Mouse (Mus musculus) neural tube, embryonic 13.5 days (tissue): ENCODE measurements around the gene Frmd4b. TPM values are rescaled to one million over a fixed set of nuclear protein-coding genes. Genes with fewer than 3 reads are reported as not detected.
"Not testable (repeated sequence)": the region's sequence is repeated elsewhere in the genome, so short reads cannot be mapped to it uniquely, and the experiment has no call there.

ENCODE experiments used
- ATAC-seq: fragments of 200-750 bp; cut with Nextera tagmentation; 2 replicates; pipeline ENCODE4 v1.8.0; 2017; ENCODE audit warnings: low read depth, mild to moderate bottlenecking, moderate TSS enrichment, moderate library complexity
- H3K27ac ChIP-seq: fragments of 300-500 bp; sonication (generic); replicated peaks from 2 replicates; pipeline ENCODE4 v1.5.1; 2015; ENCODE audit warnings: moderate library complexity, mild to moderate bottlenecking, inconsistent platforms
- H3K27me3 ChIP-seq: fragments of 300-500 bp; sonication (generic); 2 replicates; pipeline ENCODE4 v1.6.1; 2015; ENCODE audit warnings: mild to moderate bottlenecking, inconsistent platforms
- H3K36me3 ChIP-seq: fragments of 300-500 bp; sonication (generic); 2 replicates; pipeline ENCODE4 v1.6.1; 2015; ENCODE audit warnings: mild to moderate bottlenecking, inconsistent platforms
- H3K4me1 ChIP-seq: fragments of 300-500 bp; sonication (generic); replicated peaks from 2 replicates; pipeline ENCODE4 v1.6.1; 2015; ENCODE audit warnings: inconsistent platforms
- H3K4me2 ChIP-seq: fragments of 300-500 bp; sonication (generic); 2 replicates; pipeline ENCODE4 v1.6.1; 2015; ENCODE audit warnings: inconsistent platforms, mild to moderate bottlenecking, moderate library complexity
- H3K4me3 ChIP-seq: fragments of 300-500 bp; sonication (generic); 2 replicates; pipeline ENCODE4 v1.5.1; 2015; ENCODE audit warnings: mild to moderate bottlenecking, inconsistent platforms
- H3K9ac ChIP-seq: fragments of 300-500 bp; sonication (generic); 2 replicates; pipeline ENCODE4 v1.6.1; 2015; ENCODE audit warnings: moderate library complexity, mild to moderate bottlenecking, inconsistent platforms
- H3K9me3 ChIP-seq: fragments of 300-500 bp; sonication (generic); 2 replicates; pipeline ENCODE4 v1.6.1; 2016; ENCODE audit warnings: inconsistent platforms
- WGBS: fragments of 180-500 bp; shearing (Covaris S2); methylation state at CpG from one replicate; pipeline ENCODE4 v1.1.7; 2015; 5-methylcytosine and 5-hydroxymethylcytosine counted together
- polyA plus RNA-seq: library from polyadenylated mRNA; unstranded; fragments of >200 nt; fragmentation: Nextera tagmentation; extraction: Ambion mirVana; gene quantifications from 2 replicates; pipeline ENCODE4 v1.2.1, GENCODE M21; 2015

The Frmd4b gene
- polyA plus RNA-seq, 1 experiment from 2014 or later, result 30.9 TPM

GRCm38 (mm10) chr6:97370947-97371346 lies 246.4 kb downstream of the Frmd4b start:
- H3K9ac ChIP-seq, result no peak overlapping the region
- 18% methylated on average over 2 of the region's 2 CpGs for WGBS
- no peaks in the 10 kb centered on the region for H3K27me3 ChIP-seq
- peaks cover 4% of the 10 kb centered on the region; the same call in 1 of the 2 replicates for H3K36me3 ChIP-seq
- 0 out of 2 replicates have a peak overlapping the region, but pooled peaks have one; percentile 28 for H3K27ac ChIP-seq
- no peak overlapping the region for H3K4me3 ChIP-seq
- no peak for ATAC-seq
- no peaks in the 10 kb centered on the region for H3K9me3 ChIP-seq
- H3K4me1 ChIP-seq, result peaks cover 22% of the 10 kb centered on the region
- H3K4me2 ChIP-seq, result no peak overlapping the region

- 22% methylated on average over 1 of the region's 1 CpGs for WGBS
- ATAC-seq, result no peak
- H3K27ac ChIP-seq, result no peak overlapping the region
Measured at GRCm38 (mm10) chr6:97370460-97370859, 246.9 kb downstream of the Frmd4b start.

GRCm38 (mm10) chr6:97363846-97364245 lies 253.5 kb downstream of the Frmd4b start:
- 0 out of 2 replicates have a peak, but pooled peaks cover 4% of the 10 kb centered on the region for H3K9me3 ChIP-seq
- H3K4me2 ChIP-seq, result no peak overlapping the region
- H3K9ac ChIP-seq, result no peak overlapping the region
- no peaks in the 10 kb centered on the region for H3K27me3 ChIP-seq
- no peak overlapping the region for H3K4me3 ChIP-seq
- H3K4me1 ChIP-seq, result peaks cover 19% of the 10 kb centered on the region
- ATAC-seq, result no peak
- H3K36me3 ChIP-seq, result peaks cover 9% of the 10 kb centered on the region
- no peak overlapping the region for H3K27ac ChIP-seq
- WGBS, result 94% methylated on average over 2 of the region's 2 CpGs

More at GRCm38 (mm10) chr6:97370460-97370859, 246.9 kb downstream of the Frmd4b start:
- no peaks in the 10 kb centered on the region for H3K27me3 ChIP-seq
- H3K4me2 ChIP-seq, result no peak overlapping the region
- no peak overlapping the region for H3K9ac ChIP-seq
- no peaks in the 10 kb centered on the region for H3K9me3 ChIP-seq
- H3K36me3 ChIP-seq, result peaks cover 4% of the 10 kb centered on the region; the same call in 1 of the 2 replicates
- no peak overlapping the region for H3K4me3 ChIP-seq
- peaks cover 22% of the 10 kb centered on the region for H3K4me1 ChIP-seq

- H3K4me2 ChIP-seq, H3K36me3 ChIP-seq, H3K4me3 ChIP-seq, H3K9ac ChIP-seq, H3K9me3 ChIP-seq, H3K27me3 ChIP-seq, ATAC-seq, H3K27ac ChIP-seq: not testable (repeated sequence)
- H3K4me1 ChIP-seq, result peaks cover 31% of the 10 kb centered on the region
- WGBS, result 89% methylated on average over 4 of the region's 4 CpGs
Measured at GRCm38 (mm10) chr6:97357606-97358005, 259.7 kb downstream of the Frmd4b start.

GRCm38 (mm10) chr6:97356612-97357011 lies 260.7 kb downstream of the Frmd4b start:
- H3K4me3 ChIP-seq, result no peak overlapping the region
- H3K4me1 ChIP-seq, result peaks cover 37% of the 10 kb centered on the region
- H3K27ac ChIP-seq, result no peak overlapping the region
- H3K9ac ChIP-seq, result no peak overlapping the region
- no peaks in the 10 kb centered on the region for H3K27me3 ChIP-seq
- H3K36me3 ChIP-seq, result peaks cover 5% of the 10 kb centered on the region; the same call in 1 of the 2 replicates
- no peak overlapping the region for H3K4me2 ChIP-seq
- 69% methylated on average over 7 of the region's 7 CpGs for WGBS
- 0 out of 2 replicates have a peak, but pooled peaks cover 3% of the 10 kb centered on the region for H3K9me3 ChIP-seq
- no peak for ATAC-seq

- Histone ChIP-seq H3K9me3 (no peaks in the 10 kb centered on the region), H3K4me3 (no peak overlapping the region), H3K4me2 (0 out of 2 replicates have a peak overlapping the region, but pooled peaks have one; percentile 11), H3K36me3 (0 out of 2 replicates have a peak, but pooled peaks cover 7% of the 10 kb centered on the region), H3K9ac (0 out of 2 replicates have a peak overlapping the region, but pooled peaks have one; percentile 31), H3K27me3 (no peaks in the 10 kb centered on the region), H3K4me1 (peaks cover 42% of the 10 kb centered on the region), H3K27ac (no peak overlapping the region)
- WGBS, result 12% methylated on average over 8 of the region's 8 CpGs
- no peak for ATAC-seq
Measured at GRCm38 (mm10) chr6:97355141-97355540, 262.2 kb downstream of the Frmd4b start.

GRCm38 (mm10) chr6:97353933-97354332 lies 263.4 kb downstream of the Frmd4b start:
- peak; percentile 45; the same call in 1 of the 2 replicates for ATAC-seq
- Histone ChIP-seq H3K9ac (0 out of 2 replicates have a peak overlapping the region, but pooled peaks have one; percentile 26), H3K36me3 (0 out of 2 replicates have a peak, but pooled peaks cover 4% of the 10 kb centered on the region), H3K4me3 (no peak overlapping the region), H3K27me3 (no peaks in the 10 kb centered on the region), H3K4me2 (peak overlapping the region; percentile 27), H3K27ac (no peak overlapping the region), H3K4me1 (peaks cover 52% of the 10 kb centered on the region), H3K9me3 (no peaks in the 10 kb centered on the region)
- 9% methylated on average over 5 of the region's 5 CpGs for WGBS

GRCm38 (mm10) chr6:97353371-97353770 lies 264.0 kb downstream of the Frmd4b start:
- H3K4me3 ChIP-seq, result no peak overlapping the region
- peaks cover 52% of the 10 kb centered on the region for H3K4me1 ChIP-seq
- no peak overlapping the region for H3K27ac ChIP-seq
- no peak for ATAC-seq
- no peaks in the 10 kb centered on the region for H3K9me3 ChIP-seq
- H3K9ac ChIP-seq, result 0 out of 2 replicates have a peak overlapping the region, but pooled peaks have one; percentile 26
- no peaks in the 10 kb centered on the region for H3K27me3 ChIP-seq
- no peak overlapping the region for H3K4me2 ChIP-seq
- 51% methylated on average over 6 of the region's 6 CpGs for WGBS
- H3K36me3 ChIP-seq, result 0 out of 2 replicates have a peak, but pooled peaks cover 4% of the 10 kb centered on the region

GRCm38 (mm10) chr6:97352505-97353154 lies 264.7 kb downstream of the Frmd4b start:
- Histone ChIP-seq H3K36me3 (0 out of 2 replicates have a peak, but pooled peaks cover 4% of the 10 kb centered on the region), H3K4me3 (no peak overlapping the region), H3K27me3 (no peaks in the 10 kb centered on the region), H3K27ac (no peak overlapping the region), H3K9me3 (no peaks in the 10 kb centered on the region), H3K9ac (no peak overlapping the region), H3K4me1 (peaks cover 52% of the 10 kb centered on the region), H3K4me2 (no peak overlapping the region)
- ATAC-seq, result no peak
- 28% methylated on average over 10 of the region's 10 CpGs for whole genome bisulfite sequencing

- no peaks in the 10 kb centered on the region for H3K9me3 ChIP-seq
- H3K9ac ChIP-seq, result no peak overlapping the region
- no peak overlapping the region for H3K27ac ChIP-seq
- no peak overlapping the region for H3K4me3 ChIP-seq
- no peaks in the 10 kb centered on the region for H3K27me3 ChIP-seq
- H3K4me2 ChIP-seq, result no peak overlapping the region
- peaks cover 39% of the 10 kb centered on the region for H3K4me1 ChIP-seq
- 0 out of 2 replicates have a peak, but pooled peaks cover 4% of the 10 kb centered on the region for H3K36me3 ChIP-seq
- ATAC-seq, result no peak
- 24% methylated on average over 8 of the region's 8 CpGs for WGBS
Measured at GRCm38 (mm10) chr6:97349355-97350138, 267.8 kb downstream of the Frmd4b start.

GRCm38 (mm10) chr6:97346932-97347331 lies 270.4 kb downstream of the Frmd4b start:
- H3K27me3 ChIP-seq, result no peaks in the 10 kb centered on the region
- 0 out of 2 replicates have a peak, but pooled peaks cover 4% of the 10 kb centered on the region for H3K36me3 ChIP-seq
- WGBS, result 93% methylated on average over 1 of the region's 1 CpGs
- no peak overlapping the region for H3K4me2 ChIP-seq
- H3K4me3 ChIP-seq, result no peak overlapping the region
- H3K27ac ChIP-seq, result no peak overlapping the region
- H3K4me1 ChIP-seq, result 0 out of 2 replicates have a peak, but pooled peaks cover 15% of the 10 kb centered on the region
- H3K9ac ChIP-seq, result no peak overlapping the region
- H3K9me3 ChIP-seq, result no peaks in the 10 kb centered on the region
- ATAC-seq, result no peak

GRCm38 (mm10) chr6:97346527-97346926 lies 270.8 kb downstream of the Frmd4b start:
- 60% methylated on average over 10 of the region's 10 CpGs for WGBS
- no peak overlapping the region for H3K4me3 ChIP-seq
- no peak overlapping the region for H3K27ac ChIP-seq
- H3K4me1 ChIP-seq, result 0 out of 2 replicates have a peak, but pooled peaks cover 15% of the 10 kb centered on the region
- no peak for ATAC-seq
- H3K27me3 ChIP-seq, result no peaks in the 10 kb centered on the region
- H3K4me2 ChIP-seq, result no peak overlapping the region
- no peak overlapping the region for H3K9ac ChIP-seq
- H3K36me3 ChIP-seq, result 0 out of 2 replicates have a peak, but pooled peaks cover 4% of the 10 kb centered on the region
- no peaks in the 10 kb centered on the region for H3K9me3 ChIP-seq
